Mouse (Mus musculus) gonadal fat pad, adult 2 months (tissue): ENCODE measurements at regions not wholly inside any gene's neighbourhood (a gene's known extent, or its start where the extent isn't known, plus 50 kb on each side); places are given as distances from the start of the nearest gene placed in this dataset.

ENCODE experiments used
- DNase-seq: peaks from one replicate; pipeline ENCODE4 v3.0.0-alpha.2; 2012; ENCODE audit warnings: low read depth

DNA sequence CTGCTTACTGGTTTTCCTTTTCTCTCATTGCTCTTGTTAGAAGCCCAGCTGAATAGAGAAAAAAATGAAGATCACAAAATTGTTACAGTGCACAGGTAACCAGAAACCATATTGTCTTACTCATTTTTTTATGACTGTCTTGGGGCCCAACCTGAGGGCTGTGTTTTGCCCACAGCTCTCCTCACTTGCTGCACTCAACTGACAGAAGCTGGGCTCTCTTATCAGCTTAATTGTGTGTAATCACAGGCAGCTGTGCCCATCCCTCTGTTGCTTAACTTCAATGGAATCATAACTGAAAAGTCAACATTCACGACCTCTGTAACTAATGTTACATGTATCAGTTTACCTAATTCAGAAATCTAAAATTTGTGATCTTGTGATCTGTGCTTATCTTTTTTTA, 95.1 kb upstream of the Ankrd50 start:
- DNase-seq = no peak

DNA sequence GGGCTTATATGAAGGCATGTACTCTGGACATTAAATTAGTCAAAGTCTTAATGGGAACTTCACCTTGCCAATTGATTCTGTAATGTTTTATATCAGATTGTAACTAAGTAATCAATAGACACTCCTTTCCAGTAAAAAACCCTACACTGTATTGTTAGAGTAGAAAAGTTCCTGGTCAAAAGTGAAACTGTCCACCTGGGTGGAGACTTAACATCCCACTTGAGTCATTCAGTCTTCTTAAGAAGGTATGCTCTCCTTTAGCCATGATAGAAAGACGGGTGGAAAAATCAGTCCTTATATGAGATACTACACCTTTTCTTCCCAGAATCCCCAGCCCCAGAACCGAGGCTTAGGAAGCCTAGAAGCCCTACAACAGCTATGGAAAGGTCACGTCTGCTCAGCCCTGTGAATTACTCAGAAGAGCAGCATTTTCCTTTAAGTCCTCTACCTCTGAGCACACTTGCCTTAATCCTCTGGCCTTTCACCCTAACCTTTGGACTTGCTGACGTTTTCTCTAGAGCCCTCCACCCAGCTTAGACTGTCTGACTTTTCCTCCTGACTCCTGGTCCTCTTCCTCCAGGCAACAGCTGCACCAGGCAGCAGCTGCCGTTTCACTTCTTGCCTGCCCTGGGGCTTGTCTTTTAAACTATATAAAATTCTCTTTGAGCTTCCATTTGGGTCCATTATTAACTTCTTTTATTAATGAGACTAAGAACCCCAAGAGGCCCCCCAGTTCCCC, 93.4 kb upstream of the Ankrd50 start:
- no peak for DNase-seq

DNA sequence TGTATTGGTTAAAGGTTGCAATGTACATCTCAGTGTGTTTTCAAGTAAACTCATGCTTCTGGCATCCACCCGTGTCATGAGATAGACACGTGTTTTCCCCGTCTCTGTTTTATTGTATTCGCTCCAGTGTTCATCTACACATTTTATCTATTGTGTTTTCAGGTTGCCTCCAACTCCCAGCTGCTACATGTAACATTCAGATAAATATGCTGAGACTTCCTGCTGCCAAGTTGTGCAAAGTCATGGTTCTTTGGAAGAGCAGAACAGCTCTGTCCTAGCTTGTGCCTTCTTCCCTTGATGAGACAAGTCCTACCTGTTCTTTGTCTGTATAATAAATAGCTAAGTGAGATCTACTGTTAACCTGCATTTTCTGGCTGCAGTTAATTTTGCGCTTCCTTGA, 89.0 kb upstream of the Ankrd50 start:
- DNase-seq = no peak

DNA sequence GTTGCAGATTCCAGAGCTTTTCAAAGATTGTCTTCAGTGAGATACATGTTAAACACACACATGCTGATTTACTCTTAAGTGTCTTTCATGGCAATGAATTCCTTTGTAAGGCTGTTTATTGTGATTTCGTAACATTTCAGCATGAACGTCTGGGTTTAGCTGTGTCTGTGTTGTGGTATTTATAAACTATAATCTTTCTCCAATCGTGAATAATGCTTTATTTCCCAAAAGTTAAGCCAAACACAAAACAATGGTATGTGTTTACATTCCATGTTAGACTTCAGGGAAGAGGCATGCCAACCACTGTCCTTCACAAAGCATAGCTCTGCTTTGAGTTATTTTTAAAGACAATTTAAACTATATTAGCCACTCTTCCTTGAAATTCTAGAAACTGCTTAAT, 87.5 kb upstream of the Ankrd50 start:
- no peak for DNase-seq

DNA sequence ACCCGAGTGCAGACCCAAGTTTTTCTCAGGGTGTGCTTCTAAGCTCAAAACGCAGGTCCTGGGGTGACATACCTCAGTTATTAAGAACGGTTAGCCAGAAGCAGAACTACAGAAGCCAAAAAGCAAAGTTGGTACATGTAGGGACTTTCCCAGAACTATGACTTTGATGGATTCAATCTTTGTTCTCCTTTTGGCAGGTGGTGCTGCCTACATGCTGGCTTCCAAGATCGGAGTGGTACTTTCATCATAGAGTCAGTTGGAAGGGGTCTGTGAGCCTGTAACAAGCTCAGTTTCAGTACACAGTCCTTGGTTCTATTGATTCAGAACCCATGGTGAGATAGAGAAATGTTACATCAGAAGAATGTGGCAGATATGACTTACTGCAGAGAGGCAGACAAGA, 86.6 kb upstream of the Ankrd50 start:
- no peak for DNase-seq

DNA sequence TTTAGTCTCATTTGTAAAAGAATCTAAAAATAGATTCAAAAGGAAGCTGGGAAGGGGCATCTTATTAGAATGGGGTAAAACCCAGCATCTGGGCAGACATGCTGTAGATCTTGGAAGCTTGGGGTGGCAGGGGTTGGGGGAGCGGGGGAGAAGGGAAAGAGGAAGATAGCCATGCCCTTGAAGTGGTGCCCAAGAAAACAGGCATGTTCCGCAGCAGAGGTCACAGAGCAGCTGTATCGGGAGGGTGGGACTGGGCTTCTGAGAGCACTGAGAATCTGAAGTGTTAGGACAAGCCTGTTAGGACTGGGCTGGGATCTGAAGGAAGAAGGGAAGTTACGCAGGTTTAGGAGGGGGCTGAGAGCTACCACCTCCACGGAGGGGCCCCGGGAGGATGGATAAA, 84.4 kb upstream of the Ankrd50 start:
- no peak for DNase-seq

DNA sequence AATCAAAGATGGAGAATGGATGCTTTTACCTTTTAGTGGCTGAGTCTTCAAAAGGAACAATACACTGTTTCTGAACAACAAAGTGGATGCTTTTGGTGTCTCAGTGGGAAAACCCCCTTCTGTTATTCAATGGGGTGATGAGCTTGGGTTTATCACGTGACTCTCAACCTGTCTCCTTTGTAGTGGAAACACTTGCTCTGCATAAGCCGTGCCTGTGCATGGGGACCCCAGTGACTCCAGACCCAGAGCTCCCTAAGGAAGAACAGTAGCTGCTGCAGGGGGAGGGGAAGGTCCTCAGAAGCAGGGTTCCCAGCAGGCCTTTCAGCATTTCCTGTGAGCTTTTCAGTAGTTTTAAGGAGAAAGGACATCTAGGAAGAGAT, 83.9 kb upstream of the Ankrd50 start:
- DNase-seq = no peak

DNA sequence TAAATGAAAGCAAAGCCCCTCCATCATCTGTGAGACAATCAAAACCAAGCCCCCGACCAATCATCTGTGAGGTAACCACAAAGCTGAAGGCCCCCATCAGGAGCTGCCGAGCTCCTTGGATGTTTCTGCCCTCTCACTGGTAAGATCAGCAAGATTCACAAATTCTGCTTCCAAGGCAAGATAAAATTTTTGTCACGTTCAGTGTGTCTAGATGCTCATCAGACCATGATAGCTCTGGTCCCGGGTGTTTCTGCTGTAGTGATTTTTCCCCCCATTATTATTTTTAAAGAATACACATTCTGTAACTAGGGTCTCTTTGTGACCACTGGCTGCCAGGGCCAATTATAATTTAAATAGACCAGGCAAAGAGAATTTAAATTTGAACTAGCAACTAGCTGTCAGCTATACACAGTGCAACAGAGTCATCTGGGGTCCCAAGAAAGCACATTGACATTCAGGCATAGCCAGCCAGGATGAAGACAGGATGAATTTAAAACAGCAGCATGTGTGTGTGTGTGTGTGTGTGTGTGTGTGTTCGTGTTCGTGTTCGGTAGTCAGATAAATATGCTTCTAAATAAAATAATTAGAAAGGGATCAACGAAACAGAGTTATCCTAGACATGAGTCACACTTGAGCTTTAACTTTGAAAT, 83.4 kb upstream of the Ankrd50 start:
- DNase-seq = no peak

DNA sequence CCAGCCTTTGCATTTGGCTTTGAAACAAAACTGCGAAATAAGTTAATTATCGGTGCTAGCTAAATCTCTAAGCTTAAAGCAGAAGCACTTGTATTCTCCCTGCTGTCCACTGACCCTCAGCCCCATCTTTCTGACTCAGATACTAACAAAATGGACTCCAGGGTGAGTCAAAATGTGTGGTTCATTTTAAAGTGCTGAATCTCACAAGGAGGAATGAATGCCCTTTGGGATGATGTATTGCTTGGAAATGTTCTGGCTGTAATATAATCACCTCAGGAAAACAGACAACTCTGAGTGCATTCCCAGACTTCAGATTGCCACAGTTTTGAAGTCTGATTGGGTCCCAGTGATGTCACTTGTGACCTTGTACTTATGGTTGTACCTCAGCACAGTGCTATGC, 81.9 kb upstream of the Ankrd50 start:
- no peak for DNase-seq

DNA sequence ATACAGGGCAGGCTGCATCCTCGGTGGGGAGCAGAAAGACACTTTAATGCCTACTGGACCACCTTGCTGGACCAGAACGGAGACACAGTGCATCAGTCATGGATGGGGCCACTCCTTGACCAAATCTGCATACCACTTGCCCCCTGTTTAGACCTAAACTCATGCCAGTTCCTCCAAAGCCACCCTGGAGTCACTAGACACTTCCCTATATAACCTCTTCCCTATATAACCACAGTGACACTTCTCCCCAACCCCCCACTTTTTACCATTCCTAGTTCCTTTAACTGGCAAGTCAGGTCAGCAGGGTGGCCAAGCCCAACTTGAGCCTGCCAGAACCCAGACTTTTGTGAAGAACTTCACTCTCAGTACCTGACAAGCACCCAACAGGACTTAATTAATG, 80.2 kb upstream of the Ankrd50 start:
- no peak for DNase-seq

DNA sequence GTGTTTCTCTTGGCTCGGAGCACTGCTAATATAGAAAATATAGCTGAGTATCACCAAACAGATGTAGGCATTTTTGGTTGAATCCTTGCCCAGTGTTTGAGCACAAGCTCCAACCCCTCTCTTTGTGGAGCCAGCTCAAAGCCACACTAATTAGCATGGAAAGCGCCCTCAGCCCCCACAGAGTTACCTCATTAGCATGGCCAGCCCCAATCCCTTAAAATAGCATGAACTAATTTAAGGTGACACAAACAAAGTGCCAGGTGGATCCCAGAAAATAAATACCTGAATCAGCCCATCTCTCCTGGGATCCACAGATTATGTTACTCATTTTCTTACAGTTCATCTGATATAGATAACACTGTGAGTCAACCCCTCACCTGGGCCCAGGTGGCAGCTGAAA, 79.7 kb upstream of the Ankrd50 start:
- no peak for DNase-seq

DNA sequence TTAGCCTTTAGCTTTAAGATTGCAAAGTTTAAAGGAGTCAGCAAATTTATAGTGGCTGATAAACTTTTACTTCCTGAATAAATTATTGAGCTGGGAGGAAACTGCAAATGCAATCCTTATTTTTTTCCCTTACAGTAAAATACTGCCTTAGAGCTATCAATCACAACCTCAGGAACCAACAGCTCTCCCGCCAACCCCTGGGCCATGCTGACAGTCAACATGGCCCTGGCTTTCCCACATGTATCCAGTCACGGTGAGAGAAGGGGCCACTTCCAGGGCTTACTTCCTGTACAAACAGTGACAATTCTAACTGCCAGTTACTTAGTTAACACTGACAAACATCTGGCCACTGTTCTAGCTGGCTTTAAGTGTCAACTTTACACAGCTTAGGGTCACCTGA, 76.5 kb upstream of the Ankrd50 start:
- no peak for DNase-seq

DNA sequence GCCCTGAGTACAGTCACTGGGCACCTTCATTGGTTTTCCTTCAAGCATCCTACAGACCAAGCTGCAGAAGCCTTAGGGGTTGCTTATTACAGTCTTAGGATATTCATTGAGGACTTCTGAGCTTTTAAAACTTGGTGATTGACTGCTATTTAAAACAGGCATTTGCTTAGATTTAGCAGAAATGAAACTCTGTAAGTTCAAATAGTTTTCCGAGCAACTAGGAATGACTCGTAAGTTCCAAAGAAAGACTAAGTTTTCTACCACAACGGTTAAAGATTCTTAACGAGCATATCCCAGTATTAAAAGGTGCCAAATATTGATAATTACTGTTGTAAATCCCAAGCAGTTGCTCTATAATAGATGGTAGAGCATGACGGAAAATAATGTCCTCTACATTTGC, 71.3 kb upstream of the Ankrd50 start:
- no peak for DNase-seq

DNA sequence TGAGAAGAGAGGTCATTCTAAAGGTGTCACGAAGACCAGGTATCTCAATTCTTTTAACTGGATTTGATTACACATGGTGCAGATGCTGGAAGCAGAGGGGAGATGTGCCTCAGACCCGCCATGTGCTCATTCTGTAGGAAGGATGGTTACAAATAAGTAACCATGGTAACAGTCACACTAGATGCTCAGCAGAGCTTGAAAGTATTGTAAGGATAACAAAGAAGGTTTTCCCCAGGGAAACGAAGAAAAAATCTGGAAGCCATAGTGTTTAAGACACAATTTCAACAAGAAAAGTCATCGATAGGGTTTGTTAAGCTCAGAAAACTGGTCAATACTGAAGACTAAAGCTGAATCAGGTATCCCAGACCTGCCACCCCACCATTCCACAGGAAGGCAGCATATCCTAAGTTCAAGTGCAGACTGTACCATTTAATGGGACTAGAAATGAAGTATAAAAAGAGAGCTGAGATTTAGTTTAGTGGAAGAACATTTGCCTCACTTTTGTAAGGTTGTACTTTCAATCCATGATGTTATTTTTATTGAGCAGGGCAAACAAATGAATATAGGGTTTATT, 68.9 kb upstream of the Ankrd50 start:
- DNase-seq = no peak

DNA sequence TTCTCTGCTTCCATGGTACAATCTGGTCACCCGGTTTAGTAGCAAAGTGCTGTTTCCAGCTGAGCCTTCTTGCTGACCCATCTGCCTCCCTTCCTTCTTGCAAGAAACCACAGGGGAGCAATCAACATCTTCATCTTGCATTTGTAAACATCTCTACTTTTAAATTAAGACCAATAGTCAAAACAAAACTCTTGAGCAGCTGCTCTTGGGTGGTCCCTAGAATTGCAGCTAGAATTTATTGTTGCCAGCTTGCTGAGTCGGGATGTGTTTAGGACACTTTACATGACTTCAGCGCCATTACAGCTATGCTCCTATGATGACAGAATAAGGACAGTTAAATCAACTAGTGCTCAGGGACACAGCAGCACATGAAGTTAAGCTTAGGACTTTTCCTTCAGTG, 62.4 kb upstream of the Ankrd50 start:
- DNase-seq = no peak

DNA sequence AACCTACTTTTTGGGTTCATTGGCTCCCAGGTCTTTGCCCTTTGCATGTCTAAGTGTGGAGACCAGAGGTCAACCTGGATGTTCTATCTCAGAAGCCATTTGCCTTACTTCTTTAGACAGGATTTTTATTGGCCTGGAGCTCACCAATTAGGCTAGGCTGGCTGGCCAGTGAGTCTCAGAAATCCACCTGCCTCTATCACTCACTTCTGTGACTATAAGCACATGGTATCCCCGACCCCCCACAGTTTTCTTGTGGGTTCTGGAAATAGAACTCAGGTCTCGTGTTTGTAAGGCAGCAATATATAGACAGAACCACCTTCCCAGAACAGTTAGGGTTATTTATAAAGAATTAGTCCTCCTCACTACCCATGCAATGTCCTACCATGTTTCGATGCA, 60.9 kb upstream of the Ankrd50 start:
- no peak for DNase-seq

DNA sequence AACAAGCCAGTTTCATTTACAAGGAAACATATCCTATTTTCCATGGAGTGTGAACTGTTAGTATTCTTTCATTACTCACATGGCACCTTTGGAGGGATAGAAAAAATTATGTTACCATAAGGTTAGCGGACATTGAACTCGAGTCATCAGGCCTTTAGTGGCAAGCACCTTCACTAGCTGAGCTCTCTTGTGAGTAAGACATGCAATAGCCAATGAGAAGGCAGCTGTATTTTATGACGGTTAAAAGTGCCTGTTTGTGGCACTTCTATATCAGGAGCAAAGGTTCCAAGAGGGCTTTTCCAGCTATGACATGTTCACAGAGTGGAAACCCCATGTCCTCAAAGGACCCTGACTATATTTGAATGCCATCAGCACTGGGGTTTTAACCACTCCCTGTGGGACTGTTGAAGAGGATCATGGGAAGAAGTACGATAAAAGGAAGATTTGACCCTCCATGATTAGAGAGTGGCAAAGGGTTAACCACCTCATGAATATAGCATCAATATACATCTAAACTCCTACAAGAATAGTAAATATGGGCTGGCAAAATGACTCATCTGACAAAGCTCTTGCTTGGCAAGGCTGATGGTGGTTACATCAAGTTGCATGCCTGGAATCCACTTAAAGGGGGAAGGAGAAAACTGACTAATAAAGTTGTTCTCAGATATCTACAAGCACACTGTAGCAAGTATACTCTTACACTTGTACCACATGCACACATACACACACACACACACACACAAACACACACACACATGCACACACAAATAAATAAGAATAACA, 60.3 kb upstream of the Ankrd50 start:
- no peak for DNase-seq

DNA sequence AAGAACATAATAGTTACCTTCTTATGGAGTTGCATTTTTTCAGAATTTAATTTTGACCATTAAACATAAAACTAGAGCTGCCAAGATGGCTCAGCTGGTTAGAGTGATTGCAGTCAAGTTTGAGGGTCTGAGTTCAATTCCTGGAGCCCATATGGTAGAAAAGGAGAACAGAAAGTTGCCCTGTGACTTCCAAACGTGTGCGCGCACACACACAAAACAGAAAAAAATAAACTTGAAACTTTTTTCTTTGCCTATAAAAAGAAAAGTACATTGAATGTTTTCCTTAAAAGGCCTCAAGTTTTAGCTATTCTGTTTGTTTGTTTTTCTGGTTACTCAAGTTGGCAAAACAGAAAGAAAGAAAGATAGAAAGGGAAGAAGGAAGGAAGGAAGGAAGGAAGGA, 59.2 kb upstream of the Ankrd50 start:
- no peak for DNase-seq

DNA sequence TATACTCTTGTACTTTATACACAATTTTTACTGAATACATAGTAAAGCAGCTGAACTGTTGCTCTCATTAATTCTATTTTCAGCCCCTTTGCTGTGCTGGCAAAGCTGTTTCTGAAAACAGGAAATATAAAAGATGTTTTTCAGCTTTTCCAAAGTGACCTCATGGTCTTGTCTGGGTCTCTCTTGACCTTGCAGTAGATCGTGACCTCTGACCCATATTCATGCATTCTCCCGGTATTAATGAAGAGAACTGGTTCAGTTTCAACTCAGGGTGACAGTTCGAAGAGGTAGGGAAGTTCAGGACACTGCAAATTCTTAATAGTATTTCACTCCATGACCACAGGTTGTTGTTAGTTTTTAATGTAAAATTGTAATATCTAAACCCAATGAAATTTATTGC, 56.7 kb upstream of the Ankrd50 start:
- DNase-seq = no peak

DNA sequence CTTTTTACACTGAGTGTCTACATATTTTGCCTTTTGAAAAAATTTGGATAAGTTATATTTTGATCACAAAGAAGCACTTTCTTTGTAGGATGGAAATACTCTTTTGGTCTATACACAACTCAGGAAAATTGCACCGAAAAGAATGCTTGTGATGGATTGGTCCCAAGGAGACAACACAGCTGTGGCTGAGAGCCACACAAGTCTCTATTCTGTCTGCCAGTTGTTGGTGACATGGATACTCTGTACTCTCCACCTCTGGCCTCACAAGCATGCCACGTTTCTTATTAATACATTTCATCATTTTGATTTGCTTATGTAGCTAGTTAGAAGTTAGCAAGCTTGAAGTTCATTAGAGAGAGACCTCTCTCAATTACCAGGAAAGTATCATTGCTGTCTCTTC, 53.7 kb upstream of the Ankrd50 start:
- no peak for DNase-seq

DNA sequence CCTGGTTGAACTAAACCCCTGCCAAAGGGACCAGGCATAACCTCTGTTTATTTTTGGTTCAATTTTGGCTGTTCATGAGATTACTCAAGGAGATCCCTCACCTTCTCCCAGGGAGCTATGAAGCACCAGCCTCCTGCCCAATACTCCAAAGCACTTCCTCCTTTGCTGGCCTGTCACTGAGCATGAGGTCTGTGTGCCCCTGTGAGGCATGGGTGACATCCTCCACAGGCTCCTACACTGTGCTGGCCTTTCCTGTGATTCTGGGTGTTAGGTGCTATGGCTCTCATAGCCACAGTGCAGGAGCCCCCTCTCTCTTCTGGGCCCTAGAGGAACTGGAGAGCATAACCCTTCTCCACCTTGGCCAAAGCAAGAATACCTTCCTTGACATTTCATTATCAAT, 53.1 kb upstream of the Ankrd50 start:
- DNase-seq = no peak
